Mouse (Mus musculus) testis, adult 2 months (tissue): ENCODE measurements around the gene Ccdc194.

Source experiments
- CTCF ChIP-seq: fragments of 200-500 bp; IDR thresholded peaks from 2 replicates; pipeline ENCODE4 v1.5.1; 2012; ENCODE audit warnings: low read depth, mild to moderate bottlenecking, inconsistent platforms, low read length, moderate library complexity; ENCODE audit not compliant: control insufficient read depth, insufficient read depth, insufficient replicate concordance
- POLR2A ChIP-seq: fragments of 200-500 bp; IDR thresholded peaks from 2 replicates; pipeline ENCODE4 v1.6.1; 2012; ENCODE audit warnings: low read depth, mild to moderate bottlenecking, inconsistent platforms, low read length, moderate library complexity; ENCODE audit not compliant: control insufficient read depth

DNA sequence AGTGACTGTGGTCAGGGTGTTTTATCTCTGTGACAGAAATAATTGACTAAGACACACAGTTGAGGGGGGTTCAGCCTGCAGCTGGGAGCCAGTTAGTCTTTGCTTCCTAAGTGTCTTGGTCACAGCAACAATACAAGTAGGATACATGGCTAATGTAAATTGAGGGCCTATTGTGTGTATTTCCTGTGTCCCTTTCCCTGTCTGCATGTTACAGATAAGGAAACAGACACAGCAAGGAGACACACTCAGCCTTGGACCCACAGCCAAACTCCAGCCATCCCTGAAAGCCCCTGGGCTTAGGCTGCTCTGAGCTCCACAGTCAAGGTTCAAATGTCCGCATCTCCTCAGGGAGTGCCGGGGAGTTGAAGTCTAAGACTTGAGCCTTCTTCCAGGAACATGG, 29.1 kb upstream of the Ccdc194 start:
- TF ChIP-seq POLR2A (no peak), CTCF (no peak)
